Mouse (Mus musculus) CH12.LX (cell line): Measurements from ENCODE around the gene Mrpl20.

ENCODE experiments used
- CHD2 ChIP-seq: IDR thresholded peaks from 2 replicates; pipeline ENCODE4 v1.6.1; 2011; ENCODE audit warnings: low read length, improper control_type of control experiment
- CTCF ChIP-seq, 2 experiments: IDR thresholded peaks in 1 of 2; conservative IDR thresholded peaks in 1 of 2; 2 replicates each; pipeline ENCODE4 v1.5.1; 2011 to 2012; ENCODE audit warnings: low read depth in 2 of 2, low read length in 2 of 2, improper control_type of control experiment in 1 of 2, inconsistent platforms in 1 of 2, mild to moderate bottlenecking in 1 of 2, moderate library complexity in 1 of 2
- JUN ChIP-seq: IDR thresholded peaks from 2 replicates; pipeline ENCODE4 v1.6.1; 2011; ENCODE audit warnings: low read depth, mild to moderate bottlenecking, low read length, improper control_type of control experiment, moderate library complexity; ENCODE audit not compliant: insufficient read depth
- KAT2A ChIP-seq: IDR thresholded peaks from 2 replicates; pipeline ENCODE4 v1.6.1; 2012; ENCODE audit warnings: low read length, improper control_type of control experiment, inconsistent platforms; ENCODE audit not compliant: insufficient replicate concordance
- MAFK ChIP-seq: IDR thresholded peaks from 2 replicates; pipeline ENCODE4 v1.6.1; 2011; ENCODE audit warnings: low read length, improper control_type of control experiment; ENCODE audit not compliant: insufficient replicate concordance
- MAX ChIP-seq: IDR thresholded peaks from 2 replicates; pipeline ENCODE4 v1.6.1; 2011; ENCODE audit warnings: low read length, improper control_type of control experiment
- MAZ ChIP-seq: IDR thresholded peaks from 2 replicates; pipeline ENCODE4 v1.6.1; 2012; ENCODE audit warnings: low read depth, mild to moderate bottlenecking, inconsistent platforms, low read length, improper control_type of control experiment, moderate library complexity
- POLR2A ChIP-seq: IDR thresholded peaks from 2 replicates; pipeline ENCODE4 v1.6.1; 2011; ENCODE audit warnings: low read depth, mild to moderate bottlenecking, improper control_type of control experiment, low read length
- POLR2AphosphoS2 ChIP-seq: IDR thresholded peaks from 2 replicates; pipeline ENCODE4 v1.6.1; 2011; ENCODE audit warnings: low read depth, low read length, improper control_type of control experiment
- RAD21 ChIP-seq: IDR thresholded peaks from 2 replicates; pipeline ENCODE4 v1.6.1; 2011; ENCODE audit warnings: low read depth, mild to moderate bottlenecking, low read length, improper control_type of control experiment, moderate library complexity
- UBTF ChIP-seq: IDR thresholded peaks from 2 replicates; pipeline ENCODE4 v1.6.1; 2012; ENCODE audit warnings: low read depth, mild to moderate bottlenecking, inconsistent platforms, low read length, improper control_type of control experiment, moderate library complexity
- ZKSCAN1 ChIP-seq: IDR thresholded peaks from 2 replicates; pipeline ENCODE4 v1.6.1; 2012; ENCODE audit warnings: low read depth, inconsistent platforms, low read length, improper control_type of control experiment, borderline replicate concordance

DNA sequence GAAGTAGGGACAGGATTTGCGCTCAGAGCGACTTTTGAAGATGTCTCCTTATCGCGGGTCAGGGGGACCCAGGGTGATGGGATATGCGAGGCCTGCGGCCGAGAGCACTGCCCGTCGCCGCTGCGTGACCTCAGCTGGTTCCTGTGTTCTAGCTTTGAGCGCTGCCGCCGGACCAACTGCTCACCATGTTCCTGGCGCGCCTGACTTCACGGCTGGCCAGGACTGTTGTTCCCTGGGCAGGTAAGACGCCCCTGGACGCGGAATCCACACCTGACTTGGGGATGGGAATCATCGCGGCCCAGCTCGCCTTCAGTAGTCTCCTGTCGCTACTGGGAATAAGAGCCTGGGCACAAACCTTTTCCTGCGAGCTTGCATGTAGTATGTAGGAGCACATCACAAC lies 29.2 kb downstream of the Mrpl20 start:
- TF ChIP-seq POLR2A (no peak), UBTF (no peak), MAZ (no peak), KAT2A (no peak), CHD2 (no peak), CTCF (conservative IDR thresholded peaks at IDR 0.05 in 1 of 2, IDR thresholded peaks at IDR 0.05 in 1 of 2; ENCODE audit: low read depth in 2 of 2, low read length in 2 of 2) (no peak), MAFK (no peak), ZKSCAN1 (no peak), POLR2AphosphoS2 (no peak), RAD21 (no peak), JUN (no peak), MAX (no peak)
